Mouse (Mus musculus) embryonic facial prominence, embryonic 10.5 days (tissue): Measurements from ENCODE around the gene Sox30. TPM values are rescaled to one million over a fixed set of nuclear protein-coding genes. Genes with fewer than 3 reads are reported as not detected.
A peak's percentile ranks its signal among the peaks of the same experiment; 100 is the strongest.

Experiments
- DNase-seq: peaks from one replicate; pipeline ENCODE4 v3.0.0-alpha.2; 2017; ENCODE audit warnings: low spot score
- H3K27ac ChIP-seq: fragments of 300-500 bp; sonication (generic); replicated peaks from 2 replicates; pipeline ENCODE4 v1.5.1; 2016; ENCODE audit warnings: mild to moderate bottlenecking
- H3K27me3 ChIP-seq: fragments of 300-500 bp; sonication (generic); replicated peaks from 2 replicates; pipeline ENCODE4 v1.6.1; 2016; ENCODE audit warnings: low read depth, mild to moderate bottlenecking; ENCODE audit not compliant: poor library complexity, severe bottlenecking
- H3K36me3 ChIP-seq: fragments of 300-500 bp; sonication (generic); replicated peaks from 2 replicates; pipeline ENCODE4 v1.6.1; 2016; ENCODE audit warnings: mild to moderate bottlenecking, moderate library complexity
- H3K4me1 ChIP-seq: fragments of 300-500 bp; sonication (generic); 2 replicates; pipeline ENCODE4 v1.6.1; 2016
- H3K4me3 ChIP-seq: fragments of 300-500 bp; sonication (generic); 2 replicates; pipeline ENCODE4 v1.5.1; 2016; ENCODE audit warnings: mild to moderate bottlenecking, moderate library complexity
- H3K9me3 ChIP-seq: fragments of 300-500 bp; sonication (generic); 2 replicates; pipeline ENCODE4 v1.6.1; 2016; ENCODE audit warnings: mild to moderate bottlenecking
- WGBS: fragments of 180-500 bp; shearing (Covaris S2); methylation state at CpG from one replicate; pipeline ENCODE4 v1.1.7; 2016; 5-methylcytosine and 5-hydroxymethylcytosine counted together
- polyA plus RNA-seq: library from polyadenylated mRNA; unstranded; fragments of >200 nt; fragmentation: Nextera tagmentation; extraction: Ambion mirVana; gene quantifications from 2 replicates; pipeline ENCODE4 v1.2.1, GENCODE M21; 2016

The Sox30 gene
- polyA plus RNA-seq, 1 experiment from 2014 or later, result 0.12 TPM

DNA sequence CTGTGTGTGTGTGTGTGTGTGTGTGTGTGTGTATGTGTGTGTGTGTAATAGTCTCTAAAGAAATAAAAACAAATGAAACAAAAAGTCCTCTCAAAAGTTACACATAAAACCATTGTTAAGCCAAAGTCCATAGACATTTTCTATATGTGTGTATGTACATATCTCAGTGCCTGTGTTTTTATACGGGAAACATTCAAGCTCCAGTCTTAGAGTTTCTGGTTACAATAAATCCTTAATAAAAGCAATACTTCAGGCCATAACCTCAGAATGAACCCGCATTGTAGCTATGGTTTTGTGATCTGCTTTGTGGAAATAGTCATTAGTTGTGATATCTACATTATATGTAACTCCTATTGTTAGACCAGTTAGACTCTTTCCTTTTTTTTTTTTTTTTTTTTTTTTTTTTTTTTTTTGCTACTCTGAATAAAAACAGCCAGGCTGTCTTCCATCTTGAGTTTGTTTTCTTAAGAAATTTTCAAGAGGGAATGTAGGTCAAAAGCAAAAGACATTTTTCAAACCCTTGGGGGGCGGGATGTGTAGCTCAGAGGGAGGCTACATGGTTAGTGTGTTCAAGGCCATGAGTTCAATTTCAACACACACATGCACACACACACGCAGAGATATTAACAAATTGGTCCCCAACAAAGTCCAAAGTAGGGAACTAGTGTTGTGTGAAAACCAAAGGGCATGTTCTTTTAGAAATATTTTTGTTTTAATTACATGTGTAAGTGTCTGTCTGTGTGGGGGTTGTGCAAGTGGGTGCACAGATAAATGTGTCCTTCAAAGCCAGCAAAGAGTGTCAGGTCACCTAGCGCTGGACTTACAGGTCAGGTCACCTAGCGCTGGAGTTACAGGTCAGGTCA is 48.1 kb downstream of the Sox30 start:
- Histone ChIP-seq H3K4me1 (peaks cover 23% of the 10 kb centered on the region), H3K27ac (no peak overlapping the region), H3K27me3 (no peaks in the 10 kb centered on the region), H3K36me3 (no peaks in the 10 kb centered on the region), H3K9me3 (no peaks in the 10 kb centered on the region), H3K4me3 (no peak overlapping the region)
- 86% methylated on average over 6 of the region's 6 CpGs for WGBS
- DNase-seq, result no peak

DNA sequence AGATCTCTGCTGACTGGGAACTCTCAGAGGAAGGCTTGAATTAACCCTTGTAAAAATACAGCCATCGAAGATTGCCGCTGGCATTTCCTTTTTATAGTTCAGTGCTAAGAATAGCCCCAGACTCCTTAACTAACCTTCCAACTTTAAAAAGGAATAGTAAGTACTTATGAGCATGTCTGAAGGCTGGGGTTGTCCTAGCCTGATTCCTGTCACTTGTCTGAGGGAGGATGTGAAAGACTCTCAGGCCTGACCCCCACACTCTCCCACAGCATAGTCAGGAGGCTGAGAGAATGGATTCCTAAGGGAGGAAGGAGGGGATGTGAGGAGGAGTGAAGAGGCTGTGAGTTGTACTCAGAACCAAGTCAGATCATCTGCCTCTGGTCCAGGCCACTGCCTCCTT is 49.4 kb downstream of the Sox30 start:
- Histone ChIP-seq H3K27me3 (no peaks in the 10 kb centered on the region), H3K9me3 (no peaks in the 10 kb centered on the region), H3K4me1 (peaks cover 23% of the 10 kb centered on the region), H3K4me3 (no peak overlapping the region), H3K27ac (no peak overlapping the region), H3K36me3 (no peaks in the 10 kb centered on the region)
- WGBS, result 48% methylated on average over 2 of the region's 2 CpGs
- DNase-seq, result no peak

DNA sequence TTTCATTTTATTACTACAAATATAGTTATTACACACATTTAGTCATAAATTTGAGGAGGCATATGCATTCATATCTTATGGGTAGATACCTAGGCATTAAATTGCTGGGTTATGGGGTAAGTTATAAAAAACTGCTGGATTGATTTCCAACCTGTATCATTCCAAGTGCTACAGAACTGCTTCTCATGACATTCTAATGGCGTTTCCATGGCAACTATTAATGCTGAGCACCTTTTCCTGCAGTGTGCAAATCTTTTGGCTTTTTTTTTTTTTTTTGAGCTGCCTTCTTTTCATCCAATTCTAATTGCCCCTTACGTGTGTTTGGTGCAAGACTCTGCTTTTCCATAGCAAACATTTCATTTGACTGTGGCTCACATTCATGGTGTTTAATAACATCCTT is 49.9 kb downstream of the Sox30 start:
- H3K9me3 ChIP-seq, result no peaks in the 10 kb centered on the region
- WGBS, result 75% methylated on average over 2 of the region's 2 CpGs

DNA sequence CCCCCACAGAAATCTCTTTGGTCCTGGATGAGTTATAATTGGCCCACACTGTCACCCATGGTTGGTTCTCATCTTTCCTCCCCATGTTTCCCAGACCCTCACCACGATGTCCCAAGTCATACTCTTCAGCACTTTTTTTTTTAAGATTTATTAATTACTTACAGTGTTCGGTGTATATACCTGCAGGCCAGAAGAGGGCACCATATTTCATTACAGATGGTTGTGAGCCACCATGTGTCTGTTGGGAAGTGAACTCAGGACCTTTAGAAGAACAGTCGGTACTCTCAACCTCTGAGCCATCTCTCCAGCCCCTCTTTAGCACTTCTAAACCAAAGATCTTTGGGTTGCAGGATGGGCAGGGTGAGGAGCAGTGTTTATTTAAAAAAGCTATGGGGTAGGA is 51.4 kb downstream of the Sox30 start:
- Histone ChIP-seq H3K27ac (no peak overlapping the region), H3K4me3 (no peak overlapping the region), H3K27me3 (no peaks in the 10 kb centered on the region), H3K9me3 (no peaks in the 10 kb centered on the region), H3K36me3 (no peaks in the 10 kb centered on the region), H3K4me1 (peaks cover 15% of the 10 kb centered on the region)
- DNase-seq, result no peak
- WGBS, result 65% methylated on average over 3 of the region's 3 CpGs

More for the DNA sequence above, 49.9 kb downstream of the Sox30 start:
- Histone ChIP-seq H3K4me3 (no peak overlapping the region), H3K27ac (no peak overlapping the region), H3K36me3 (no peaks in the 10 kb centered on the region), H3K4me1 (peaks cover 23% of the 10 kb centered on the region), H3K27me3 (no peaks in the 10 kb centered on the region)
- DNase-seq, result no peak

DNA sequence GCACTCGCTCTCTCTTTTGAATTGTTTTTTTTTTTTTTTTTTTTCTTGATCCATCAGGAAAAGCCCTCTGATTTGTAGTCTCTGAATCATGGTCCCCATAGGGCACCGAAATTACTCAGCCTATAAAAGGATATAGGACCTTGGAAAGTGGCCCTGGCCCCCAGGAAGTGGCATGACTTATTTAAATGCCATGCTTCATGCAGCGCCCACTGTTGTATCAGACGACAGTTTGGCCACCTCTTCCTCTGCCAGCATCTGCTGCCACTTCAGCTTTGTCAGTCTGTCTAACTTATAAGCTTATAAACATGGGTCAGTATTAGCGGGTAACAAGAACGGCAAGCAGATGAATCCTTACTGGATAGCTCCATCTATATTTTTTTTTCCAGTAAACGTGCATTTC is 52.8 kb downstream of the Sox30 start:
- Histone ChIP-seq H3K4me1 (peaks cover 15% of the 10 kb centered on the region), H3K27me3 (no peaks in the 10 kb centered on the region), H3K4me3 (no peak overlapping the region), H3K27ac (no peak overlapping the region), H3K9me3 (no peaks in the 10 kb centered on the region), H3K36me3 (no peaks in the 10 kb centered on the region)
- DNase-seq, result no peak
- 90% methylated on average over 7 of the region's 7 CpGs for WGBS

DNA sequence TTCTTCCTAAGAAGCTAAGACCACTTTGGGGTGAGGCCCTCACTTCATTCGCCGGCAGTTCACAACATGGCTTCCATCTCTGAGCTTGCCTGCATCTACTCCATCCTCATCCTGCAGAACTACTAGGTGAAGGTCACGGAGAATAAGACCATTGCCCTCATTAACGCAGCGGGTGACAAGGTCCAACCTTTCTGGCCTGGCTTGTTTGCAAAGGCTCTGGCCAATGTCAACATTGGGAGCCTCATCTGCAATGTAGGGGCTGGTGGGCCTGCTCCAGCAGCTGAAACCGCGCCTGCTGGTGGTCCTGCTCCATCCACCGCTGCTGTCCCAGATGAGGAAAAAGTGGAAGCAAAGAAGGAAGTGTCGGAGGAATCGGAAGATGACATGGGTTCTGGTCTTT is 56.3 kb downstream of the Sox30 start:
- Histone ChIP-seq H3K36me3 (no peaks in the 10 kb centered on the region), H3K4me1 (peaks cover 12% of the 10 kb centered on the region), H3K9me3 (no peaks in the 10 kb centered on the region), H3K27me3 (no peaks in the 10 kb centered on the region), H3K27ac (no peak overlapping the region), H3K4me3 (no peak overlapping the region)
- no peak for DNase-seq
- WGBS, result 92% methylated on average over 10 of the region's 10 CpGs

DNA sequence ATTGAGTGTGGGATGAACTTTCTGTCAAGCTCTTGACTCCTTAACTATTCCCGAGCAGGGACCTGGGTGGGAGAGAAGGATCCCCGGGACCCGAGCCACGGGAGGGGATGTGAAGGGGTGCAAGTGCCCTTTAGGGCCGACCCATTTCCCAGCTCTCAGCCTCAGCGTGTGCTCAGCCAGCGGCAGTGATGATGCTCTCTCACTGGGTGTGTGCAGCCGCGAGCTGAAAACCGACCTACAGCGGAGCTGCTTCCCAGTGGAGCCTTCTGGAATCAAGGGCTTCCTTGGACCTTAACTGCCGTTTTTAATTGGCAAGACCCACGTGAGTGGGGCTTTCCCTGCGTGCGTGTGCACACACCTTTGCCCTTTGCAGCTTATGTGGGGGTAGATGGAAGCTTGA is 58.8 kb downstream of the Sox30 start:
- no peaks in the 10 kb centered on the region for H3K27me3 ChIP-seq
- H3K36me3 ChIP-seq, result no peaks in the 10 kb centered on the region
- H3K9me3 ChIP-seq, result no peaks in the 10 kb centered on the region
- peak overlapping the region; percentile 48 for H3K27ac ChIP-seq
- H3K4me3 ChIP-seq, result no peak overlapping the region
- peaks cover 18% of the 10 kb centered on the region for H3K4me1 ChIP-seq
- WGBS, result 81% methylated on average over 15 of the region's 15 CpGs
- no peak for DNase-seq

DNA sequence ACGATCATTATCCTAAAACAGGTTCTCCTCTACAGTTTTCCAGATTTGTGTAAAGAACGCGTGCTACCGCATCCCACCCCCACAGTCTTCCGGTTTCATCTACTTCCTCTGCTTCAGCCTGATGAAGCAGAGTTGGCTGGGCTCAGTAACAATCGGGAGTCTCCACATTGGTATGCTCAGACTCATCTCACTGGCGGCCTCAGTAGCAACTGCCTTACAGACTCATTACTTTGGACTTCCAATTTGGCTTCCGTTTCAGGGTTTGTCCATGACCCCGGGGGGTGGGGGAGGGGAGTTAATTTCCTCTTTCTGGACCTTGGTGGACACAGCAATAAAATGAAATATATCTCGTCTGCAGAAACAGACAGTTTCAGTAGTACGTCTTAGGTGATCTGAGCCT is 59.2 kb downstream of the Sox30 start:
- Histone ChIP-seq H3K27ac (peak overlapping the region; percentile 48), H3K9me3 (no peaks in the 10 kb centered on the region), H3K27me3 (no peaks in the 10 kb centered on the region), H3K36me3 (no peaks in the 10 kb centered on the region), H3K4me3 (no peak overlapping the region), H3K4me1 (peaks cover 18% of the 10 kb centered on the region)
- WGBS, result 63% methylated on average over 11 of the region's 11 CpGs
- peak; percentile 45 for DNase-seq

DNA sequence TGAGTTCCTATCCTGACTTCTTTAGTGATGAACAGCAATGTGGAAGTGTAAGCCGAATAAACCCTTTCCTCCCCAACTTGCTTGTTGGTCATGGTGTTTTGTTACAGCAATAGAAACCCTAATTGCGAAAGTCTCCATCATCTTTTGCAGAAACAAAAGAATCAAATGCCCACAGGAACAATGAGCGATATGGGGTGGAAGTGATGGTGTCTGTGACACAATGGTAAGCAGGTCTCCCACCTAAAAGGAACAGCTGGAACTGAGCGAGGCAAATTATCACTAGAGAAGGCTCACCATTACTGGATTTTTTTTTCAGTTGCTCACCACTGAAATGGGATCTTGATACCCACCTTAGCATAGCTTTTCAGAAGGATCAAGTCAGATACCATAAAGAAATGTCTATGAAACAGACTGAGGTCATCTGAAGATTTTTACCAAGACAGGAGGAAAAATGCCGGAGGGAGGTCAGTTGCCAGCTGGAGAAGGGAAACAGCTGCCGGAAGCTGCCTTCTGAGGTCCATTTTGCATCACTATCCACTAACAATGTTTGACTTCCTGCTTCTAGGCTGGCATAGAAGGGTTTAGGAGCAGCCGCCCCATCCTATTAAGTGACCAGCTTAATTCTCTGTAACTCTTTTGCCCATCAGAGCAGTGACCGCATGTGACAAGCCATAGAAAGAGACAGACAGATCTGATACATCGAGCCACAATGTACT is 60.9 kb downstream of the Sox30 start:
- Histone ChIP-seq H3K36me3 (no peaks in the 10 kb centered on the region), H3K4me3 (no peak overlapping the region), H3K27me3 (no peaks in the 10 kb centered on the region), H3K9me3 (no peaks in the 10 kb centered on the region), H3K4me1 (peaks cover 18% of the 10 kb centered on the region), H3K27ac (no peak overlapping the region)
- no peak for DNase-seq
- WGBS, result 82% methylated on average over 9 of the region's 9 CpGs

DNA sequence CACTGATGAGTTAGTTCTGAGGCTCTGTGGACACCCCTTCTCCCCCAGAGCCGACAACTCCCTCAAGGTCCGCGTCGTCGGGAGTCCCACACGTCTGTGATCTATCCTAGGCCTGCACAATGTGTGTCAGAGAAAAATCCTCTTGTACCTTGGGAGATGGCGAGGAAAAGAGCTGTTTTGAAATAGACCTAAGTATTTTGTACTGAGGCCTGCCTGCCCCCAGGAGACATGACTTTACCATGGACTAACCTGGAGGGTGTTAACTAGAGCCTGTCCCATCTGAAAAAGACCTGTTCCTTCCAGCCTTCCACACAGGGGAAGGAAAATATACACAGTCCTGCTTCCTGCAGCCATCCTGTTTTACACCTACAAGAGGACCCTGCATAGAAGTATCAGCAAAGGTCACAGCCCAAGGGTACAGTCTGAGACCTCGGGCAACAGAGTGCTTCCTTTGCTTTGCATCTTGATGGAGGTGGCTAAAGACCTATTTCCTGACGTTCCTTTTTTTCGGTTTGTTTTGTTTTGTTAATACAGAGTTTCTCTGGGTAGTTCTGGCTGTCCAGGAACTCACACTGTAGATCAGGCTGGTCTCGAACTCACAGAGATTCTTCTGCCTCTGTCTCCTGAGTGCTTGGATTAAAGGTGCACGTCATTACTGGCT is 61.6 kb downstream of the Sox30 start:
- Histone ChIP-seq H3K36me3 (no peaks in the 10 kb centered on the region), H3K27ac (no peak overlapping the region), H3K4me3 (no peak overlapping the region), H3K27me3 (no peaks in the 10 kb centered on the region), H3K4me1 (peaks cover 18% of the 10 kb centered on the region), H3K9me3 (no peaks in the 10 kb centered on the region)
- WGBS, result 72% methylated on average over 12 of the region's 12 CpGs
- DNase-seq, result no peak

DNA sequence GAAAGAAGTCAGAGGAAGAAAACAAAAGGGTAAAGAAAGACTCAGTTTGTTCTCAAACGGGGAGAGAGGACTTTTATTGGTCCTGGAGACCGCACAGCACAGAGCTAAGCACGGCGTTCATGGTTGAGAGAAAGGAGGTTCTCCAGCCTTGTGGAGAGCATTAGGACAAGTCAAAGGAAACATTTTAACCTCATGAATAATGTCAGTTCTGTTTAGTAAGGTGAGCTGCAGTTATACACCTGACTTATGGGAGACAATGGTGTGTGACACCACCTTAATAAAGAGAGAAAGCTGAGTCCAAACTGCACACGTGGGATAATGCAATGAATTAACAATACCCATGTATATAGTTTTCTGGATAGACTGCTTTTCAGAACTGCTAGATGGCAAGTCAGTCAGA is 64.7 kb downstream of the Sox30 start:
- Histone ChIP-seq H3K4me1 (peaks cover 8% of the 10 kb centered on the region), H3K36me3 (no peaks in the 10 kb centered on the region), H3K27me3 (no peaks in the 10 kb centered on the region), H3K4me3 (no peak overlapping the region), H3K9me3 (no peaks in the 10 kb centered on the region), H3K27ac (no peak overlapping the region)
- no peak for DNase-seq
- WGBS, result 91% methylated on average over 5 of the region's 5 CpGs

DNA sequence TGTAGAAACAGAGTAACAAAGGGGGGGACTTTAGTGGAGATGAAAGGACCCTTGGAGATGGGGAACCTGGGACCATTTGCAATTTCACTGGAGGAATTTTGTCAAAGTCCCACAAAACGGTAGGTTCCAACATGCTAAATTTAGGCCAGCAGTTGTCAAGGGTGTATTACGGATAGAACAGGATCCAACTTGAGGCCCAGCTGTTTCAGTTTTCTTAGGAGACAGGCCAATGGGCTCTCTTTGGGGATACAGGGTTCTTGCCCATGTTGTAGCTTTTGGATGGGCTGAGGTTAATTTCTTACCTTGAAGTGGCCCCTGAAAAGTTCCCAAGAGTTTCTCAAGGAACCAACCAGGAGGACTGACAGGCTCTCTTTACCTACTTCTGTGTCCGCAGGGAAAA is 67.2 kb downstream of the Sox30 start:
- Histone ChIP-seq H3K27ac (no peak overlapping the region), H3K4me3 (no peak overlapping the region), H3K9me3 (no peaks in the 10 kb centered on the region), H3K27me3 (0 out of 2 replicates have a peak, but pooled peaks cover 1% of the 10 kb centered on the region), H3K36me3 (no peaks in the 10 kb centered on the region), H3K4me1 (no peaks in the 10 kb centered on the region)
- WGBS, result 87% methylated on average over 3 of the region's 3 CpGs
- DNase-seq, result no peak
